Mouse (Mus musculus) stomach, postnatal 0 days (tissue): ENCODE data around the gene Slc30a2. TPM values are rescaled to one million over a fixed set of nuclear protein-coding genes. Genes with fewer than 3 reads are reported as not detected.

Experiments used
- ATAC-seq: fragments of 200-750 bp; cut with Nextera tagmentation; 2 replicates; pipeline ENCODE4 v1.8.0; 2017; ENCODE audit not compliant: low FRiP score, low TSS enrichment
- DNase-seq: peaks from one replicate; pipeline ENCODE4 v3.0.0-alpha.2; 2016; ENCODE audit warnings: low spot score
- H3K27ac ChIP-seq: fragments of 300-500 bp; sonication (generic); replicated peaks from 2 replicates; pipeline ENCODE4 v1.5.1; 2014; ENCODE audit warnings: mild to moderate bottlenecking, control low read depth
- H3K27me3 ChIP-seq: fragments of 300-500 bp; sonication (generic); 2 replicates; pipeline ENCODE4 v1.6.1; 2014; ENCODE audit warnings: low read length; ENCODE audit not compliant: control insufficient read depth, insufficient read depth
- H3K36me3 ChIP-seq: fragments of 300-500 bp; sonication (generic); 2 replicates; pipeline ENCODE4 v1.6.1; 2014; ENCODE audit warnings: low read length, mixed read lengths; ENCODE audit not compliant: control insufficient read depth, insufficient read depth
- H3K4me1 ChIP-seq: fragments of 300-500 bp; sonication (generic); replicated peaks from 2 replicates; pipeline ENCODE4 v1.6.1; 2014; ENCODE audit warnings: antibody characterized with exemption; ENCODE audit not compliant: control insufficient read depth, insufficient read depth
- H3K4me2 ChIP-seq: fragments of 300-500 bp; sonication (generic); replicated peaks from 2 replicates; pipeline ENCODE4 v1.6.1; 2014; ENCODE audit warnings: low read depth, mild to moderate bottlenecking, control low read depth, moderate library complexity
- H3K4me3 ChIP-seq: fragments of 300-500 bp; sonication (generic); 2 replicates; pipeline ENCODE4 v1.5.1; 2014; ENCODE audit warnings: low read depth, low read length, control low read depth
- H3K9ac ChIP-seq: fragments of 300-500 bp; sonication (generic); 2 replicates; pipeline ENCODE4 v1.6.1; 2014; ENCODE audit warnings: mild to moderate bottlenecking, low read length, control low read depth, mixed read lengths
- H3K9me3 ChIP-seq: fragments of 300-500 bp; sonication (generic); 2 replicates; pipeline ENCODE4 v1.6.1; 2016; ENCODE audit warnings: low read length; ENCODE audit not compliant: control insufficient read depth
- CTCF ChIP-seq: IDR thresholded peaks from 2 replicates; pipeline ENCODE4 v1.5.1; 2016; ENCODE audit warnings: antibody characterized with exemption, low read depth, mild to moderate bottlenecking, moderate library complexity
- EP300 ChIP-seq: optimal IDR thresholded peaks from 2 replicates; pipeline ENCODE3; 2016; ENCODE audit warnings: antibody characterized with exemption
- WGBS: fragments of 180-500 bp; shearing (Covaris S2); extraction: QIAGEN DNeasy Blood & Tissue Kit; methylation state at CpG from one replicate; pipeline ENCODE4 v1.1.7; 2014; 5-methylcytosine and 5-hydroxymethylcytosine counted together
- polyA plus RNA-seq: library from polyadenylated mRNA; unstranded; fragments of >200 nt; fragmentation: Nextera tagmentation; extraction: Ambion mirVana; gene quantifications from 2 replicates; pipeline ENCODE4 v1.2.1, GENCODE M21; 2015

Gene Slc30a2
- polyA plus RNA-seq, 1 experiment from 2014 or later: 0.07 TPM

GRCm38 (mm10) chr4:134362586-134362985 is 19.6 kb downstream of the Slc30a2 start:
- DNase-seq (no peak), ATAC-seq (peak; percentile 36; the same call in 1 of the 2 replicates)
- Histone ChIP-seq H3K4me2 (peak overlapping the region; percentile 29; the same call in 1 of the 2 replicates), H3K27me3 (no peaks in the 10 kb centered on the region), H3K9ac (no peak overlapping the region), H3K4me1 (no peaks in the 10 kb centered on the region), H3K36me3 (no peaks in the 10 kb centered on the region), H3K4me3 (no peak overlapping the region), H3K27ac (no peak overlapping the region), H3K9me3 (no peaks in the 10 kb centered on the region)
- no peak for TF ChIP-seq EP300
- TF ChIP-seq CTCF: no peak
- 34% methylated on average over 9 of the region's 9 CpGs for WGBS

- Histone ChIP-seq H3K4me1 (no peaks in the 10 kb centered on the region), H3K4me3 (no peak overlapping the region), H3K27me3 (no peaks in the 10 kb centered on the region; the same call in 1 of the 2 replicates), H3K4me2 (no peak overlapping the region), H3K36me3 (no peaks in the 10 kb centered on the region), H3K27ac (no peak overlapping the region), H3K9me3 (no peaks in the 10 kb centered on the region), H3K9ac (no peak overlapping the region)
- ATAC-seq (no peak), DNase-seq (no peak)
- WGBS: 40% methylated on average over 5 of the region's 5 CpGs
- no peak for TF ChIP-seq CTCF
- no peak for TF ChIP-seq EP300
These were observed 22.3 kb downstream of the Slc30a2 start for GRCm38 (mm10) chr4:134365280-134365679.

- Histone ChIP-seq H3K4me2 (peak overlapping the region; percentile 86), H3K27ac (no peak overlapping the region), H3K9me3 (no peaks in the 10 kb centered on the region), H3K27me3 (peaks cover 6% of the 10 kb centered on the region; the same call in 1 of the 2 replicates), H3K4me3 (peak overlapping the region; percentile 45), H3K4me1 (peaks cover 9% of the 10 kb centered on the region; the same call in 1 of the 2 replicates), H3K9ac (peak overlapping the region; percentile 2; the same call in 1 of the 2 replicates), H3K36me3 (no peaks in the 10 kb centered on the region)
- TF ChIP-seq EP300 (no peak), CTCF (no peak)
- ATAC-seq (no peak), DNase-seq (no peak)
- 2% methylated on average over 18 of the region's 18 CpGs for WGBS
These were observed 27.8 kb downstream of the Slc30a2 start for GRCm38 (mm10) chr4:134370649-134371221.

GRCm38 (mm10) chr4:134371316-134371855 is 28.4 kb downstream of the Slc30a2 start:
- peak overlapping the region; percentile 2; the same call in 1 of the 2 replicates for H3K9ac ChIP-seq
- H3K27ac ChIP-seq: no peak overlapping the region
- peaks cover 6% of the 10 kb centered on the region; the same call in 1 of the 2 replicates for H3K27me3 ChIP-seq

GRCm38 (mm10) chr4:134372294-134372747 is 29.3 kb downstream of the Slc30a2 start:
- DNase-seq: peak; percentile 82
- no peak overlapping the region for H3K27ac ChIP-seq
- TF ChIP-seq EP300 (peak; percentile 85), CTCF (no peak)
- peak overlapping the region; percentile 35; the same call in 1 of the 2 replicates for H3K9ac ChIP-seq
- H3K4me2 ChIP-seq: peak overlapping the region; percentile 86
- H3K4me3 ChIP-seq: peak overlapping the region; percentile 45
- ATAC-seq: peak; percentile 67
- peaks cover 6% of the 10 kb centered on the region; the same call in 1 of the 2 replicates for H3K27me3 ChIP-seq
- under 1% methylated on average over 16 of the region's 16 CpGs for WGBS
- H3K4me1 ChIP-seq: peaks cover 9% of the 10 kb centered on the region; the same call in 1 of the 2 replicates
- no peaks in the 10 kb centered on the region for H3K9me3 ChIP-seq
- H3K36me3 ChIP-seq: no peaks in the 10 kb centered on the region

More at GRCm38 (mm10) chr4:134371316-134371855, 28.4 kb downstream of the Slc30a2 start:
- WGBS: 2% methylated on average over 17 of the region's 17 CpGs
- Histone ChIP-seq H3K4me3 (peak overlapping the region; percentile 45), H3K36me3 (no peaks in the 10 kb centered on the region), H3K9me3 (no peaks in the 10 kb centered on the region), H3K4me1 (peaks cover 9% of the 10 kb centered on the region; the same call in 1 of the 2 replicates), H3K4me2 (peak overlapping the region; percentile 86)
- DNase-seq (no peak), ATAC-seq (no peak)
- no peak for TF ChIP-seq CTCF
- TF ChIP-seq EP300: no peak

GRCm38 (mm10) chr4:134373295-134373694 is 30.3 kb downstream of the Slc30a2 start:
- H3K4me2 ChIP-seq: no peak overlapping the region
- TF ChIP-seq EP300: no peak
- no peak for TF ChIP-seq CTCF
- no peak overlapping the region for H3K4me3 ChIP-seq
- no peaks in the 10 kb centered on the region for H3K36me3 ChIP-seq
- no peak overlapping the region for H3K9ac ChIP-seq
- no peak for DNase-seq
- no peak overlapping the region for H3K27ac ChIP-seq
- peaks cover 9% of the 10 kb centered on the region; the same call in 1 of the 2 replicates for H3K4me1 ChIP-seq
- 70% methylated on average over 8 of the region's 8 CpGs for WGBS
- ATAC-seq: no peak
- peaks cover 6% of the 10 kb centered on the region; the same call in 1 of the 2 replicates for H3K27me3 ChIP-seq
- no peaks in the 10 kb centered on the region for H3K9me3 ChIP-seq
